Mouse (Mus musculus) gastrocnemius, postnatal 25 days (tissue): ENCODE measurements around the gene Ntm. TPM values are rescaled to one million over a fixed set of nuclear protein-coding genes. Genes with fewer than 3 reads are reported as not detected.

Experiments
- DNase-seq: peaks from one replicate; pipeline ENCODE4 v3.0.0; 2022
- total RNA-seq, 2 experiments: library from RNA; stranded (reverse); gene quantifications; 1 replicate in 1 of 2; 2 replicates in 1 of 2; pipeline ENCODE4 v1.2.3; 2021

Ntm gene
- total RNA-seq, 2 experiments from 2014 or later, result 0.29 to 1.1 TPM

GRCm38 (mm10) chr9:29472226-29472625, 490.7 kb downstream of the Ntm start:
- no peak for DNase-seq

GRCm38 (mm10) chr9:29464756-29465155, 498.2 kb downstream of the Ntm start:
- no peak for DNase-seq

- no peak for DNase-seq
Observed at GRCm38 (mm10) chr9:29462970-29463593, 499.9 kb downstream of the Ntm start.

- no peak for DNase-seq
Observed at GRCm38 (mm10) chr9:29457976-29458572, 504.9 kb downstream of the Ntm start.

- DNase-seq, result no peak
Observed at GRCm38 (mm10) chr9:29456014-29456413, 506.9 kb downstream of the Ntm start.

- no peak for DNase-seq
Observed at GRCm38 (mm10) chr9:29451232-29451631, 511.7 kb downstream of the Ntm start.

- DNase-seq, result no peak
Observed at GRCm38 (mm10) chr9:29444001-29444400, 518.9 kb downstream of the Ntm start.

- DNase-seq, result no peak
Observed at GRCm38 (mm10) chr9:29439401-29439800, 523.5 kb downstream of the Ntm start.

- DNase-seq, result no peak
Observed at GRCm38 (mm10) chr9:29434611-29435010, 528.3 kb downstream of the Ntm start.

GRCm38 (mm10) chr9:29433910-29434309, 529.0 kb downstream of the Ntm start:
- DNase-seq, result no peak

- DNase-seq, result no peak
Observed at GRCm38 (mm10) chr9:29433156-29433555, 529.8 kb downstream of the Ntm start.

- DNase-seq, result no peak
Observed at GRCm38 (mm10) chr9:29431590-29431989, 531.4 kb downstream of the Ntm start.

GRCm38 (mm10) chr9:29430189-29430588, 532.8 kb downstream of the Ntm start:
- no peak for DNase-seq

GRCm38 (mm10) chr9:29428322-29428721, 534.6 kb downstream of the Ntm start:
- DNase-seq, result no peak

- DNase-seq, result no peak
Observed at GRCm38 (mm10) chr9:29426261-29426660, 536.7 kb downstream of the Ntm start.

- no peak for DNase-seq
Observed at GRCm38 (mm10) chr9:29415578-29415977, 547.4 kb downstream of the Ntm start.

GRCm38 (mm10) chr9:29413126-29413525, 549.8 kb downstream of the Ntm start:
- DNase-seq, result no peak

- DNase-seq, result peak; percentile 25
Observed at GRCm38 (mm10) chr9:29412181-29412771, 550.7 kb downstream of the Ntm start.

GRCm38 (mm10) chr9:29411408-29412180, 551.3 kb downstream of the Ntm start:
- no peak for DNase-seq

GRCm38 (mm10) chr9:29410728-29411407, 552.1 kb downstream of the Ntm start:
- no peak for DNase-seq

GRCm38 (mm10) chr9:29410284-29410683, 552.7 kb downstream of the Ntm start:
- DNase-seq, result no peak

GRCm38 (mm10) chr9:29409216-29409907, 553.6 kb downstream of the Ntm start:
- DNase-seq, result no peak
